Mouse (Mus musculus) forebrain, embryonic 15.5 days (tissue): ENCODE measurements at regions not wholly inside any gene's neighbourhood (a gene's known extent, or its start where the extent isn't known, plus 50 kb on each side); places are given as distances from the start of the nearest gene placed in this dataset.

Experiments
- ATAC-seq: fragments of 200-750 bp; cut with Nextera tagmentation; replicated peaks from 2 replicates; pipeline ENCODE4 v1.8.0; 2017; ENCODE audit warnings: mild to moderate bottlenecking, moderate TSS enrichment, moderate library complexity
- H3K27ac ChIP-seq: fragments of 300-500 bp; sonication (generic); replicated peaks from 2 replicates; pipeline ENCODE4 v1.5.1; 2015; ENCODE audit warnings: mild to moderate bottlenecking, inconsistent platforms
- H3K27me3 ChIP-seq: fragments of 300-500 bp; sonication (generic); 2 replicates; pipeline ENCODE4 v1.6.1; 2015; ENCODE audit warnings: inconsistent platforms
- H3K36me3 ChIP-seq: fragments of 300-500 bp; sonication (generic); 2 replicates; pipeline ENCODE4 v1.6.1; 2015; ENCODE audit warnings: mild to moderate bottlenecking, inconsistent platforms
- H3K4me1 ChIP-seq: fragments of 300-500 bp; sonication (generic); 2 replicates; pipeline ENCODE4 v1.6.1; 2015; ENCODE audit warnings: inconsistent platforms
- H3K4me2 ChIP-seq: fragments of 300-500 bp; sonication (generic); replicated peaks from 2 replicates; pipeline ENCODE4 v1.6.1; 2015; ENCODE audit warnings: mild to moderate bottlenecking, inconsistent platforms
- H3K4me3 ChIP-seq: fragments of 300-500 bp; sonication (generic); 2 replicates; pipeline ENCODE4 v1.5.1; 2015; ENCODE audit warnings: mild to moderate bottlenecking, inconsistent platforms
- H3K9ac ChIP-seq: fragments of 300-500 bp; sonication (generic); replicated peaks from 2 replicates; pipeline ENCODE4 v1.6.1; 2015; ENCODE audit warnings: mild to moderate bottlenecking, inconsistent platforms
- H3K9me3 ChIP-seq: fragments of 300-500 bp; sonication (generic); 2 replicates; pipeline ENCODE4 v1.6.1; 2016; ENCODE audit warnings: inconsistent platforms
- WGBS: fragments of 180-500 bp; shearing (Covaris S2); methylation state at CpG from one replicate; pipeline ENCODE4 v1.1.7; 2015; ENCODE audit warnings: mixed read lengths; 5-methylcytosine and 5-hydroxymethylcytosine counted together

GRCm38 (mm10) chr19:14314301-14314700, 283.6 kb downstream of the Tle4 start:
- H3K9me3 ChIP-seq = no peaks in the 10 kb centered on the region
- H3K9ac ChIP-seq = no peak overlapping the region
- H3K27me3 ChIP-seq = no peaks in the 10 kb centered on the region
- H3K27ac ChIP-seq = no peak overlapping the region
- H3K36me3 ChIP-seq = no peaks in the 10 kb centered on the region
- no peaks in the 10 kb centered on the region for H3K4me1 ChIP-seq
- no peak overlapping the region for H3K4me2 ChIP-seq
- H3K4me3 ChIP-seq = no peak overlapping the region
- ATAC-seq = no peak
- WGBS = 64% methylated on average over 7 of the region's 7 CpGs

- H3K27ac ChIP-seq = no peak overlapping the region
- H3K4me2 ChIP-seq = no peak overlapping the region
- WGBS = 34% methylated on average over 3 of the region's 3 CpGs
- peak; percentile 57; the same call in 1 of the 2 replicates for ATAC-seq
- H3K4me3 ChIP-seq = no peak overlapping the region
- H3K36me3 ChIP-seq = no peaks in the 10 kb centered on the region
- no peaks in the 10 kb centered on the region for H3K4me1 ChIP-seq
- no peaks in the 10 kb centered on the region for H3K27me3 ChIP-seq
- no peak overlapping the region for H3K9ac ChIP-seq
- no peaks in the 10 kb centered on the region for H3K9me3 ChIP-seq
These were observed 278.1 kb downstream of the Tle4 start for GRCm38 (mm10) chr19:14319677-14320191.

- WGBS = 18% methylated on average over 9 of the region's 9 CpGs
- Histone ChIP-seq H3K27ac (no peak overlapping the region), H3K9ac (no peak overlapping the region), H3K9me3 (no peaks in the 10 kb centered on the region), H3K4me3 (no peak overlapping the region), H3K4me2 (no peak overlapping the region), H3K4me1 (peaks cover 13% of the 10 kb centered on the region), H3K27me3 (no peaks in the 10 kb centered on the region), H3K36me3 (no peaks in the 10 kb centered on the region)
- peak; percentile 35; the same call in 1 of the 2 replicates for ATAC-seq
These were observed 272.3 kb downstream of the Tle4 start for GRCm38 (mm10) chr19:14325353-14326052.

GRCm38 (mm10) chr19:14333041-14334012, 264.5 kb downstream of the Tle4 start:
- Histone ChIP-seq H3K9me3 (no peaks in the 10 kb centered on the region), H3K27me3 (no peaks in the 10 kb centered on the region), H3K27ac (no peak overlapping the region), H3K9ac (no peak overlapping the region), H3K4me1 (no peaks in the 10 kb centered on the region), H3K4me2 (no peak overlapping the region), H3K36me3 (no peaks in the 10 kb centered on the region), H3K4me3 (no peak overlapping the region)
- 84% methylated on average over 6 of the region's 6 CpGs for WGBS
- ATAC-seq = no peak

GRCm38 (mm10) chr19:14337025-14337424, 260.8 kb downstream of the Tle4 start:
- Histone ChIP-seq H3K9me3 (no peaks in the 10 kb centered on the region), H3K27ac (no peak overlapping the region), H3K27me3 (no peaks in the 10 kb centered on the region), H3K4me2 (no peak overlapping the region), H3K9ac (no peak overlapping the region), H3K4me1 (no peaks in the 10 kb centered on the region), H3K4me3 (no peak overlapping the region), H3K36me3 (no peaks in the 10 kb centered on the region)
- WGBS = 35% methylated on average over 5 of the region's 5 CpGs
- ATAC-seq = 0 out of 2 replicates have a peak, but pooled peaks have one; percentile 29

- Histone ChIP-seq H3K9ac (no peak overlapping the region), H3K27ac (no peak overlapping the region), H3K4me2 (no peak overlapping the region), H3K36me3 (no peaks in the 10 kb centered on the region), H3K9me3 (no peaks in the 10 kb centered on the region), H3K27me3 (no peaks in the 10 kb centered on the region), H3K4me3 (no peak overlapping the region), H3K4me1 (no peaks in the 10 kb centered on the region)
- 76% methylated on average over 2 of the region's 2 CpGs for WGBS
- ATAC-seq = peak; percentile 58; the same call in 1 of the 2 replicates
These were observed 257.1 kb downstream of the Tle4 start for GRCm38 (mm10) chr19:14340759-14341158.

GRCm38 (mm10) chr19:14343890-14344289, 254.0 kb downstream of the Tle4 start:
- H3K4me2 ChIP-seq = no peak overlapping the region
- H3K27ac ChIP-seq = no peak overlapping the region
- 89% methylated on average over 5 of the region's 5 CpGs for WGBS
- no peaks in the 10 kb centered on the region for H3K9me3 ChIP-seq
- H3K4me3 ChIP-seq = no peak overlapping the region
- H3K27me3 ChIP-seq = no peaks in the 10 kb centered on the region
- H3K4me1 ChIP-seq = no peaks in the 10 kb centered on the region
- no peak overlapping the region for H3K9ac ChIP-seq
- ATAC-seq = no peak
- H3K36me3 ChIP-seq = no peaks in the 10 kb centered on the region

GRCm38 (mm10) chr19:14344467-14344866, 253.4 kb downstream of the Tle4 start:
- H3K4me1 ChIP-seq = no peaks in the 10 kb centered on the region
- WGBS = 89% methylated on average over 3 of the region's 3 CpGs
- H3K9me3 ChIP-seq = no peaks in the 10 kb centered on the region
- H3K4me2 ChIP-seq = no peak overlapping the region
- H3K27ac ChIP-seq = no peak overlapping the region
- no peak for ATAC-seq
- no peak overlapping the region for H3K9ac ChIP-seq
- H3K36me3 ChIP-seq = no peaks in the 10 kb centered on the region
- no peak overlapping the region for H3K4me3 ChIP-seq
- H3K27me3 ChIP-seq = no peaks in the 10 kb centered on the region

GRCm38 (mm10) chr19:14347026-14347425, 250.8 kb downstream of the Tle4 start:
- Histone ChIP-seq H3K27ac (no peak overlapping the region), H3K9me3 (no peaks in the 10 kb centered on the region), H3K36me3 (no peaks in the 10 kb centered on the region), H3K4me1 (no peaks in the 10 kb centered on the region), H3K9ac (no peak overlapping the region), H3K4me3 (no peak overlapping the region), H3K4me2 (no peak overlapping the region), H3K27me3 (no peaks in the 10 kb centered on the region)
- WGBS = 30% methylated on average over 2 of the region's 2 CpGs
- no peak for ATAC-seq

GRCm38 (mm10) chr19:14347429-14347828, 250.4 kb downstream of the Tle4 start:
- H3K27ac ChIP-seq = no peak overlapping the region
- no peaks in the 10 kb centered on the region for H3K4me1 ChIP-seq
- H3K36me3 ChIP-seq = no peaks in the 10 kb centered on the region
- H3K9ac ChIP-seq = no peak overlapping the region
- H3K9me3 ChIP-seq = no peaks in the 10 kb centered on the region
- no peak overlapping the region for H3K4me2 ChIP-seq
- ATAC-seq = no peak
- H3K27me3 ChIP-seq = no peaks in the 10 kb centered on the region
- H3K4me3 ChIP-seq = no peak overlapping the region

- 70% methylated on average over 2 of the region's 2 CpGs for WGBS
- no peak for ATAC-seq
- Histone ChIP-seq H3K4me2 (no peak overlapping the region), H3K36me3 (no peaks in the 10 kb centered on the region), H3K27ac (no peak overlapping the region), H3K4me1 (no peaks in the 10 kb centered on the region), H3K9me3 (no peaks in the 10 kb centered on the region), H3K9ac (no peak overlapping the region), H3K4me3 (no peak overlapping the region), H3K27me3 (no peaks in the 10 kb centered on the region)
These were observed 248.1 kb downstream of the Tle4 start for GRCm38 (mm10) chr19:14349753-14350152.

- Histone ChIP-seq H3K4me2 (no peak overlapping the region), H3K9ac (no peak overlapping the region), H3K36me3 (no peaks in the 10 kb centered on the region), H3K27ac (no peak overlapping the region), H3K27me3 (no peaks in the 10 kb centered on the region), H3K4me1 (no peaks in the 10 kb centered on the region), H3K4me3 (no peak overlapping the region), H3K9me3 (no peaks in the 10 kb centered on the region)
- WGBS = 87% methylated on average over 4 of the region's 4 CpGs
- ATAC-seq = no peak
These were observed 246.0 kb downstream of the Tle4 start for GRCm38 (mm10) chr19:14351728-14352340.
